Mouse (Mus musculus) heart, adult 2 months (tissue): ENCODE measurements around the gene Nav1.

Experiments used
- CTCF ChIP-seq: fragments of 200-600 bp; IDR thresholded peaks from 2 replicates; pipeline ENCODE4 v1.8.1; 2022; ENCODE audit warnings: antibody characterized with exemption, mild to moderate bottlenecking, moderate library complexity
- POLR2A ChIP-seq: fragments of 200-500 bp; IDR thresholded peaks from 2 replicates; pipeline ENCODE4 v1.6.1; 2011; ENCODE audit warnings: mild to moderate bottlenecking, low read depth, low read length, control low read depth; ENCODE audit not compliant: insufficient read depth

GRCm38 (mm10) chr1:135598251-135598879, 8.7 kb downstream of the Nav1 start:
- TF ChIP-seq POLR2A (no peak), CTCF (no peak)
